Mouse (Mus musculus) G1E (cell line): ENCODE measurements at regions not wholly inside any gene's neighbourhood (a gene's known extent, or its start where the extent isn't known, plus 50 kb on each side); places are given as distances from the start of the nearest gene placed in this dataset.

Experiments used
- CTCF ChIP-seq: IDR thresholded peaks from 2 replicates; pipeline ENCODE4 v1.5.1; 2012; ENCODE audit warnings: low read depth, low read length, inconsistent platforms, mixed read lengths
- GATA1 ChIP-seq: IDR thresholded peaks from 2 replicates; pipeline ENCODE4 v1.6.1; 2012; ENCODE audit warnings: borderline replicate concordance, low read length, inconsistent platforms, mixed read lengths
- POLR2AphosphoS5 ChIP-seq: IDR thresholded peaks from 2 replicates; pipeline ENCODE4 v1.6.1; 2012; ENCODE audit warnings: low read depth, low read length, inconsistent platforms; ENCODE audit not compliant: insufficient replicate concordance

DNA sequence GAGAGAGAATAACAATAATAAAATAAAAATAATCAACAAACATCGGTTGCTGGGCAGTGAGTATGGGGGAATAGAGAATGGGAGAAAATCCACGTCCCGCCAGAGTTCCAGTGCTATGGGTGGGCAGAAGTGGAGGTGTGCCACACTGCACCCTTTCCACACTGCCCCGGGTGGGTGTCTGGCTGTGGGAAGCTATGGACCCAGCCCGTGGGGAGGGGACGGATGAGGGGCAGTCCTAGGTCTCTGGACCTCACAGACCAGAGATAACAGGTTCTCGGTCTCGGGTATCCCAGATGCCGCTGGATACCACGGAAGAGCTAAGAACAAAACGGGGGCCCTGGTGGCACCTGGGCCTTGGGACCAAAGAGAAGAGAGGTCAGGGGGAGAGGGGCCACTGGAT, 2781.0 kb downstream of the 9330182O14Rik start:
- TF ChIP-seq CTCF (no peak), GATA1 (no peak), POLR2AphosphoS5 (no peak)
